Mouse (Mus musculus) liver, postnatal 0 days (tissue): ENCODE data around the gene Mbl2.

Experiments used
- CTCF ChIP-seq: sonication (generic); IDR thresholded peaks from 2 replicates; pipeline ENCODE4 v1.5.1; 2016; ENCODE audit warnings: antibody characterized with exemption, low read depth
- EP300 ChIP-seq: IDR thresholded peaks from 2 replicates; pipeline ENCODE4 v1.6.1; 2016; ENCODE audit warnings: antibody characterized with exemption, low read depth, mild to moderate bottlenecking

DNA sequence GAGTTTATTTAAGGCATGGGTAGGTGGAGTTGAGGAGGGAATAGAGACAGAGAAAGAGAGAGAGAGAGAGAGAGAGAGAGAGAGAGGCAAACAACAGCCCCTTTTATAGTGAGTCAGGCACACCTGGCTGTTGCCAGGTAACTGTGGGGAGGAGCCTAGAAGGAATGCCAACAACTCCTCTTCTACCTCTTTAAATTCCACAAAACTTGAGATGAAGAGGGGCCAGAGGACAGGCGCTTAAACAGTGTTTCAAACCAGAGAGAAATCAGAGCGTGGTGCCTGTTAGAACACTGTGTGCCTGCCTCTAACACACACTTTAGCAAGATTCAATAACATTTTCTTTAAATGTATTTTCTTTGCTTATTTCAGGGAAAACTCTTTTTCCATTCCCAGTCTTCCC lies 19.5 kb downstream of the Mbl2 start:
- no peak for TF ChIP-seq CTCF
- TF ChIP-seq EP300 = no peak
